15 mouse cellular contexts compared by ENCODE assay signal in the genomic region with DNA sequence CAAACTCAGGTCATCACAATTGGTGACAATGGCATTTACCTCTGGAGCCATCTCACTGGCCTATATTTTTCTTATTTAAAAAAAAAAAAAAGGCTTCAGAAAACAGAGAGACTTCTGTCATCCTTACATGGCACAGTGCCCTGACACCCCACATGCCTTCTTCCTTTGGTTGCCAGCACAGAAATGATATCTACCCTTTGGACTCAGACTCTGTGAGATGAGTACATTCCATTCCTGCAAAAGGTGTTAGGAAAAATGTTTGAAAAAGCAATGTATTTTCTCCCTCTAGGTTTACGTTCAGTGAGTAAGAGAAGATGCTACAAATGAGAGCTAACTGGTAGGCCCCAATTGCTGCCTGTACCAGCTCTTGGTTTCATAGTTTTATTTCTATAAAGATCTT.
A peak's percentile ranks its signal among the peaks of the same experiment; 100 is the strongest.
DNase-seq lines count a peak whose midpoint lies in the region; ATAC-seq and TF ChIP-seq lines count a peak whose summit lies in the region.
"Had no signal": no experiment of that assay in that cellular context is flagged by ENCODE, and none has a peak within 500 bp of the region (broad histone marks: within the 10 kb centered on the region; RNA-seq: fewer than 3 reads in every experiment).

No protein-coding gene starts in this region.

- H3K9ac ChIP-seq in midbrain, embryonic 11.5 days (ENCODE audit: low read length): no peak overlapping the region
- H3K9ac ChIP-seq in midbrain, postnatal 0 days (replicated peaks; ENCODE audit: low read length, poor library complexity, severe bottlenecking): no peak overlapping the region
- H3K9ac ChIP-seq: hindbrain, embryonic 12.5 days; neural tube, embryonic 15.5 days had no signal

- H3K4me2 ChIP-seq in midbrain, embryonic 11.5 days: no peak overlapping the region
- H3K4me2 ChIP-seq in midbrain, postnatal 0 days (ENCODE audit: low read depth, low read length, poor library complexity, severe bottlenecking): no peak overlapping the region
- H3K4me2 ChIP-seq: hindbrain, embryonic 12.5 days; neural tube, embryonic 15.5 days had no signal

- H3K27ac ChIP-seq in midbrain, embryonic 11.5 days (ENCODE audit: low read depth, low read length): no peak overlapping the region
- H3K27ac ChIP-seq in midbrain, postnatal 0 days (ENCODE audit: low read depth, low read length): no peak overlapping the region
- no peak overlapping the region for H3K27ac ChIP-seq in midbrain, embryonic 10.5 days (replicated peaks)
- H3K27ac ChIP-seq: hindbrain, embryonic 12.5 days; kidney, postnatal 0 days; macrophage; neural tube, embryonic 15.5 days had no signal

- no peaks in the 10 kb centered on the region for H3K27me3 ChIP-seq in midbrain, embryonic 11.5 days (ENCODE audit: control insufficient read depth, insufficient read depth, low read length)
- H3K27me3 ChIP-seq in midbrain, postnatal 0 days (ENCODE audit: insufficient read depth, low read length): no peaks in the 10 kb centered on the region
- no peaks in the 10 kb centered on the region for H3K27me3 ChIP-seq in midbrain, embryonic 10.5 days (ENCODE audit: low read depth, poor library complexity, severe bottlenecking)
- H3K27me3 ChIP-seq: hindbrain, embryonic 12.5 days; neural tube, embryonic 15.5 days had no signal

- ATAC-seq in cerebellum, adult (ENCODE audit: insufficient number of reproducible peaks, low FRiP score, low TSS enrichment): 0 out of 2 replicates have a peak, but pooled peaks have one; percentile 36
- no peak for ATAC-seq in midbrain, embryonic 11.5 days (ENCODE audit: low FRiP score)
- no peak for ATAC-seq in midbrain, postnatal 0 days (ENCODE audit: low FRiP score)

- TF ChIP-seq CTCF in midbrain, postnatal 0 days (IDR thresholded peaks at IDR 0.05): no peak

- H3K4me1 ChIP-seq in midbrain, embryonic 11.5 days (ENCODE audit: control insufficient read depth, insufficient read depth, low read length): no peaks in the 10 kb centered on the region
- no peaks in the 10 kb centered on the region for H3K4me1 ChIP-seq in midbrain, postnatal 0 days (ENCODE audit: insufficient read depth, low read length)
- peaks cover 9% of the 10 kb centered on the region for H3K4me1 ChIP-seq in midbrain, embryonic 10.5 days
- H3K4me1 ChIP-seq: hindbrain, embryonic 12.5 days; neural tube, embryonic 15.5 days had no signal

- DNase-seq in cerebellum, postnatal 4 days (ENCODE audit: low spot score in 2 of 2): no peak
- peak; percentile 26 for DNase-seq in midbrain, embryonic 11.5 days (ENCODE audit: low spot score, missing footprints)
- DNase-seq in midbrain, postnatal 0 days (ENCODE audit: low spot score): no peak
- DNase-seq in kidney, adult 8-10 months: peak; percentile 56 to 69
- no peak for DNase-seq in gastrocnemius, postnatal 36 days
- DNase-seq in midbrain, embryonic 10.5 days (ENCODE audit: low spot score): no peak
- no peak for DNase-seq in gastrocnemius, adult 8-10 months (ENCODE audit: low spot score in 2 of 2)
- DNase-seq: B cell, adult 2 months; gastrocnemius, postnatal 14 days; spleen, adult 18-20 months had no signal

- intact Hi-C loops in gastrocnemius, postnatal 36 days (cut with DNase I): no loop called here

- no peak overlapping the region for H3K4me3 ChIP-seq in midbrain, embryonic 11.5 days (ENCODE audit: low read depth, low read length)
- no peak overlapping the region for H3K4me3 ChIP-seq in midbrain, postnatal 0 days (ENCODE audit: low read depth, low read length)
- H3K4me3 ChIP-seq in midbrain, embryonic 10.5 days: no peak overlapping the region
- H3K4me3 ChIP-seq: hindbrain, embryonic 12.5 days; neural tube, embryonic 15.5 days had no signal

- no peaks in the 10 kb centered on the region for H3K36me3 ChIP-seq in midbrain, embryonic 11.5 days (ENCODE audit: control insufficient read depth, insufficient read depth, low read length)
- H3K36me3 ChIP-seq in midbrain, postnatal 0 days (ENCODE audit: insufficient read depth, low read length): no peaks in the 10 kb centered on the region
- H3K36me3 ChIP-seq in midbrain, embryonic 10.5 days: no peaks in the 10 kb centered on the region
- H3K36me3 ChIP-seq: hindbrain, embryonic 12.5 days; neural tube, embryonic 15.5 days had no signal

- WGBS in midbrain, embryonic 11.5 days: 84% methylated on average over 1 of the region's 1 CpGs
- WGBS in midbrain, postnatal 0 days: 84% methylated on average over 1 of the region's 1 CpGs
- WGBS in midbrain, embryonic 10.5 days: 94% methylated on average over 1 of the region's 1 CpGs

- no peaks in the 10 kb centered on the region for H3K9me3 ChIP-seq in midbrain, embryonic 11.5 days (ENCODE audit: control insufficient read depth, low read length)
- H3K9me3 ChIP-seq in midbrain, postnatal 0 days (ENCODE audit: low read length): no peaks in the 10 kb centered on the region
- no peaks in the 10 kb centered on the region for H3K9me3 ChIP-seq in midbrain, embryonic 10.5 days (replicated peaks)
- H3K9me3 ChIP-seq: hindbrain, embryonic 12.5 days; neural tube, embryonic 15.5 days had no signal

Comparison
In these comparisons a context has a peak if more than half of its experiments do, and no peak if none do; other contexts are left out.
1. DNase-seq: peak in midbrain, embryonic 11.5 days (single experiment) and kidney, adult 8-10 months (2 of 2); none in cerebellum, postnatal 4 days (0 of 2), midbrain, postnatal 0 days (single experiment), gastrocnemius, postnatal 36 days (0 of 2), midbrain, embryonic 10.5 days (single experiment) and gastrocnemius, adult 8-10 months (0 of 2).